Mouse (Mus musculus) heart, adult 11 months (tissue): ENCODE measurements around the gene Pih1d1.
"Not testable (repeated sequence)": the region's sequence is repeated elsewhere in the genome, so short reads cannot be mapped to it uniquely, and the experiment has no call there.

Experiments used
- DNase-seq: peaks from one replicate; pipeline ENCODE4 v3.0.0; 2022

Gene Pih1d1

GRCm38 (mm10) chr7:45169495-45169894 lies 15.4 kb downstream of the Pih1d1 start:
- no peak for DNase-seq

GRCm38 (mm10) chr7:45172974-45173373 lies 18.9 kb downstream of the Pih1d1 start:
- DNase-seq = no peak

DNA sequence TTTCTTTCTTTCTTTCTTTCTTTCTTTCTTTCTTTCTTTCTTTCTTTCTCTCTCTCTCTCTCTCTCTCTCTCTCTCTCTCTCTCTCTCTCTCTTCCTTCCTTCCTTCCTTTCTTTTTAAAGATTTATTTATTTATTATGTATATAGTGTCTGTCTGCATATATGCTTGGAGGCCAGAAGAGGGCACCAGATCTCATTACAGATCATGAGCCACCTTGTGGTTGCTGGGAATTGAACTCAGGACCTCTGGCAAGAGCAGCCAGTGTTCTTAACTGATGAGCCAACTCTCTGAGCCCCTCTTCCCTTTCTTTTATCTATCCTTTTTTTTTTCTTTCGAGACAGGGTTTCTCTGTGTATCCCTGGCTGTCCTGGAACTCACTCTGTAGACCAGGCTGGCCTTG lies 19.7 kb downstream of the Pih1d1 start:
- not testable (repeated sequence) for DNase-seq

DNA sequence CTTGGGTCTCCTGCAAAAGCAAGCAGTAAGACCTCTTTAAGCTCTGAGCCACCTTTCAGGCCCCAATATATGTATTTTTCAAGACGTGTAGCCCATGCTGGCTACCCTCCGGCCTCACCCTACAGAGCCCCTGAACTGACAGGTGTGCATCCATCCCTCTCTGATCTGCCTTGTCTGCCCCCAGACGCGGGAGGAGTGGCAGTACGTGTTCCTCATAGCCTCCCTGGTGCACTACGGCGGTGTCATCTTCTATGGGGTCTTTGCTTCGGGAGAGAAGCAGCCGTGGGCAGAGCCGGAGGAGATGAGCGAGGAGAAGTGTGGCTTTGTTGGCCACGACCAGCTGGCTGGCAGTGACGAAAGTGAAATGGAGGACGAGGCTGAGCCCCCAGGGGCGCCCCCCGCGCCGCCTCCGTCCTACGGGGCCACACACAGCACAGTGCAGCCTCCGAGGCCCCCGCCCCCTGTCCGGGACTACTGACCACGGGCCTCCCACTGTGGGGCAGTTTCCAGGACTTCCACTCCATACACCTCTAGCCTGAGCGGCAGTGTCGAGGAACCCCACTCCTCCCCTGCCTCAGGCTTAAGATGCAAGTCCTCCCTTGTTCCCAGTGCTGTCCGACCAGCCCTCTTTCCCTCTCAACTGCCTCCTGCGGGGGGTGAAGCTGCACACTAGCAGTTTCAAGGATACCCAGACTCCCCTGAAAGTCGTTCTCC lies 20.6 kb downstream of the Pih1d1 start:
- no peak for DNase-seq

DNA sequence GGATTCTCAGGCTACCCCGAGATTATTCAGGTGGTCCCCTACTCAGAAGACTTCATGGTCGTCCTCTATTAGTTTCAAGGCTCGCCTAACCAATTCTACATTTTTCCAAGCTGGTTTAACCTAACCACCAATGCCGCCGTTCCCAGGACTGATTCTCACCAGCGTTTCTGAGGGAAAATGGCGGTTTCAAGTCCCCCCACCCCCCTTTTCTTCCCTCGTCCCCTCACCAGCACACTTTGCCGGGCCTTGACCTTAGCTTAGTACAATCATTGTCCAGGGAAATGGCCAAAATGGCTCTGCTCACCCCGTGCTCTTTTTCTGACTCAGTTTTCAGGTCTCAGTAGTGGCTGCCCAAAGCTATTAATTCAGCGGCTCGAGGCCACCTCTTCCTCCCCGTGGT lies 21.3 kb downstream of the Pih1d1 start:
- no peak for DNase-seq

DNA sequence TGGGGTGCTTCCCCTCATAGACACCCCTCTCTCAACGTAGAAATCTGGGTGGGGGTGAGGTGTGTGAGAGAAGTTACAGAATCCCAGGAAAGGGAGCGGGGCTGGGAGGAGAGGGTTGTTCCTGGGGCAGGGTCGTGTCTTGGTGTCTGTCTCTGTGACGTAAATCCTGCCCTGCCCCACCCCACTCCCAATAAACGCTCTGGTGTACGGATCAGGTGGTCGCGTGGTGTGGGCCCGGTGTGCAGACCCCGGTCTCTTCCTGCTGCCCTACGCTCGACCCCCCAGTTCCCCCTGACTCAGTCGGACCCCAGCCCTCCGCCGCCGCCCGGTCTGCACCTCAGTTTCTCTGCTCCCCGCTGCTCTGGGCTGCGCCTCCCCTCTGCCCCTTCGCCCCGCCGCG lies 21.8 kb downstream of the Pih1d1 start:
- no peak for DNase-seq

- no peak for DNase-seq
Observed at GRCm38 (mm10) chr7:45176356-45176755, 22.3 kb downstream of the Pih1d1 start.

DNA sequence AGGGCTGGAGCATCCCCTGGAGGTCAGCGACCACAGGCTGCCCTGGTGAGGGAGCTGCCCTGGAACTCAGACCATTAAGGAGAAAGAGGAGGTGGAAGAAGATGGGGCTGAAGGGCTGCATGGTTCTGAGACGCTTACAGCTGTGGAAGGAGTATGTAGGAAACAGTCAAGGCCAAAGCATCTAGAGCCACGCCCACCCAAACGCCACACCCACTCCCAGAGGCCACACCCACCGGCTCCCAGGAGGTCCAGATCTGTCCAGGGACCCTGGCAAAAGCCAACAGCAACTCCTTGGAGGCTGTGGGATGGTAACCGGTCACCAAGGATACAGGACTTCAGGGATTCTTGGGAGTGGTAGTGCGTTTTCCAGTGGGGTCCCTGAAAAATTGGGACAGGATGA lies 24.4 kb downstream of the Pih1d1 start:
- no peak for DNase-seq

DNA sequence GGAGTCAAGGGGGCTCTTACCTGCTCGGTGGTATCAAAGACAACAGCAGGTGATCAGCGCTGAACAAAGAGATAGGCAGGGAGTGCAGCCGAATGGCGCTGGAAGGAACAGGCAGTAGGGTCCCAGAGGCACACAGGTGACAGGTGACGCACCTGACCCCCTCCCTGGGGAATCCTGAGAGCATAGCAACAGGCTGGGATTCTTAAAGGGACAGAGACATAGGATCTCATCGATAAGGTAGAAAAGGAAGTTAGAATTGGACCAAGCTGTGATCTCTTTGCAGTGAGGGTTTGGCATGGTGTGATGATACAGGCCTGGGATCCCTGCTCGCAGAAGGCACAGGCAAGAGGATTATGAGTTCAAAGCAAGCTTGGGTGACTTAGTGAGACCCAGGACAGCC lies 25.4 kb downstream of the Pih1d1 start, which contains the start of gene Gfy:
Gfy (minus strand) TSS at position 101 of the 400 bp plus-strand sequence.
- DNase-seq = no peak

DNA sequence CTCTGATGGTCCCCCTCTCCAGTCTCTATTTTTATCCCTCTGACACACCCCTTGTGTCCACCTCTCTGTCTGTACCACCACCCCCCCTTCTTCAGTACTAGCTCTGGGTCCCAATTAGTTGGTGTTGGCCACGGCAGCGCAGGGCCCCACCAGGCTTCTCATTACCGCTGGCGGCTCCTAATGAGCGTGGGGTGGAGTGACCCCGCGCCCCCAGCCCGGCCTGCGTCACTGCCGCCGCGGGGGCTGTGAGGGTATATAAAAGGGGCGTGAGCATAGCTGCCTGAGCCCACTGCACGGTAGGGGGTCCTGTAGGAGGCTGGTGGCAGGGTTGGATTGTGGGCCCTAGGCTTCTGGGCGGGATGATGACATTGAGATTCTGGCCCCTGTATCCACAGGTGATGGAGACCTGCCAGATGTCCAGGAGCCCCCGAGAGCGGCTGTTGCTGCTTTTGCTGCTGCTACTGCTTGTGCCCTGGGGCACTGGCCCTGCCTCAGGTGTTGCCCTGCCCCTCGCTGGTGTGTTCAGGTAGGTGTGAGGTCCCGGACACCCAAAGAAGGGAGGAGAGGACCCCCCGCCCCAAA lies 26.9 kb downstream of the Pih1d1 start, which contains the start of gene Pth2:
Pth2 (plus strand) TSS at position 100 of the 582 bp plus-strand sequence.
- DNase-seq = no peak

- no peak for DNase-seq
Observed at GRCm38 (mm10) chr7:45181540-45181939, 27.4 kb downstream of the Pih1d1 start.

DNA sequence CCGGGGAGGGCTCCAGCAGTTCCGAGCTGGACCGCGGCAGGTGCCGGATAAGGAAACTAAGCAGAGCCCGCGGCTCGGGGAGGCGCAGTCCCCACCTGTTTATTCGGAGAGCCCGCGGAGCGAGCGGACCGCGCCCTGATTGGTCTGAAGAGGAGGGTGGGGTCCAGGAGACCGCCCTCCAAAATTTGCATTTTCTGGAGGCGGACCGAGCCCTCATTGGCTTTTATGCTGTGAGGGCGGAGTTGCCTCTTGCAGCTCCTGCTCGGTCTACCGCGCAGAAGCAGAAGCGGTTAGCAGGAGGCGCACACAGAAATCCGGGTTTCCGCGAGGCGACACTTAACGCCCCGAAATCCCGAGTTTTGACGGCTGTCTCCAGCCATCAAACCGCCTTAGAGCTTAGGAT lies 28.1 kb downstream of the Pih1d1 start:
- peak; percentile 99 for DNase-seq

GRCm38 (mm10) chr7:45182606-45183005 lies 28.5 kb downstream of the Pih1d1 start:
- DNase-seq = no peak

DNA sequence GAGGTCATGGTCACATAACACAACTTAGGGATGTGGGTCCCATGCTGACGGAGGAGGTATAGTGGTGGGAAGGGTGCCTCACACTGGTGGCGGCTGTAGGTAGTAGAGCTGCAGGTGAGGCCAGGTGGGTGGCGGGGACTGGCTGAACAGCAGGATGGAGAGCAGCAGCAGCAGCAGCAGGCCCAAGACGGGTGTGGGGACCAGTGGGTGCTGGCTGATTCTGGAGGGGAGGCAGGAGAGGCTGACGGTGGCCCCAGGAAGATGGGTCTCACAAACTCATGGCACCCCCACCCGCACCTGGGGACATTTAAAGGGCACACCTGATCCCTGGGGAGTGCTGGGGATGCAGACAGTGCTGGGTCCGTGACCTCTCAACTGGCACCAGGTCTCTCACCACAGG lies 29.6 kb downstream of the Pih1d1 start:
- no peak for DNase-seq

GRCm38 (mm10) chr7:45185921-45186320 lies 31.8 kb downstream of the Pih1d1 start:
- DNase-seq = no peak

DNA sequence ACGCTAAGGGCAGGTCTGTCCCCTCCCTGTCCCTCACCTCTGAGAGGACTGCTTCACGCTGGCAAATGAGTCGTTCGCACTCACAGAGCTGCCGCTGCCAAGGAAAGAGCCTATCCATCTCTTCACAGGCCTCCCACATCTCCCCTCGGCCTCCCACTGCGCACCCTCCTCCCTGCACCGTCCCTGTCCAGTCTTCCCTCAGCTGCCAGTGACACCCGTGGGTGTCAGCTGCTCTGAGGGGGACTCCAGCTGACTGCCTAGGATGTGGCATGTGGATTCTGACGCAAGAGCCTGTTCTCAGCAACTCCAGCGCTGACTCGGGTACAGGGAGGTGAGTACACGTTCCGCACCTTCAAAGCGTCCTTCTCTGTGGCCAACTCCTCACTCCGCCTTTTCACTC lies 35.5 kb downstream of the Pih1d1 start:
- DNase-seq = no peak

DNA sequence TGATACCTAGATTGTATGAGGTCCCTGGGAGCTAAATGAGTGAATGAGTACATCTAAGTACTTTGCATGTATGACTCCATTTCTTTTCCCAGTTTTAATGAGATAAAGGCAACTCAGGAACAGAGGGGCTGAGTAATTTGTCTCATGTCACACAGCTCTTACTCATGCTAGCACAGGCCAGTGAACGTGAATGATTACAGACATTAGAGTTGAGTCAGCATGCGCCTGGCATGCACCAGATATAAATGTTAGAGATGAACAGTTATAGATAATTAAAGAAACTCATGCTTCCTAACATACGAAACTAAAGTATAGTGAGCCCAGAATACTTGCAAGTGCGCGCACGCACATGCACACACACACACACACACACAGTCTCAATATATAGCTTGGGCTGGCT lies 36.1 kb downstream of the Pih1d1 start:
- DNase-seq = no peak

- no peak for DNase-seq
Observed at GRCm38 (mm10) chr7:45191161-45191560, 37.1 kb downstream of the Pih1d1 start.

DNA sequence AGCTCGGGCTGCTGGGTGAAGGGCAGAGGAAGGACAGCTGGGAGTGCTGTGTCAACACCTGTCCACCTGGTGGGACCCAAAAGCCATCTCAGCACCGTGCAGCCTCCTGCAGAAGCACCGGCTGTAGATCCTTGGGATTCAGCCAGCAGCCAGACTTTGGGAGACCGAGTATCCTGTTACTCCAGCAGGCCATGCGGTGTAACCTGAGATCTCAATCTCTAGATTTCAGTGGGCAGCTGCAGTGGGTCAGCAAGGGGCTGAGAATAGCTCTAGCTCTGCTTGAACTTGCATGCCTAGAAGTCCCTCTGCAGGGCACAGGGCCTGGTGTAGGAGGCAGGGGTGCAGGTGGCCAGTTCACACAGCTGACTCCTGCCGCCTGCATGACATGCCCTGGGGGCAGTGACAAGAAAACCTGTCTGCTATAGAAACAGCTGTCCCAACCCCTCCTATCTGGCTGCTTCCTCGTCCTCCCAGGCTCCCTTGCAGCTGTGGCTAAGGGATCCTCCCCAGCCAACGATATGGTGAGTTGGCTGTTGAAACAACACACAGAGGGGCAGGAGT lies 37.8 kb downstream of the Pih1d1 start:
- no peak for DNase-seq

DNA sequence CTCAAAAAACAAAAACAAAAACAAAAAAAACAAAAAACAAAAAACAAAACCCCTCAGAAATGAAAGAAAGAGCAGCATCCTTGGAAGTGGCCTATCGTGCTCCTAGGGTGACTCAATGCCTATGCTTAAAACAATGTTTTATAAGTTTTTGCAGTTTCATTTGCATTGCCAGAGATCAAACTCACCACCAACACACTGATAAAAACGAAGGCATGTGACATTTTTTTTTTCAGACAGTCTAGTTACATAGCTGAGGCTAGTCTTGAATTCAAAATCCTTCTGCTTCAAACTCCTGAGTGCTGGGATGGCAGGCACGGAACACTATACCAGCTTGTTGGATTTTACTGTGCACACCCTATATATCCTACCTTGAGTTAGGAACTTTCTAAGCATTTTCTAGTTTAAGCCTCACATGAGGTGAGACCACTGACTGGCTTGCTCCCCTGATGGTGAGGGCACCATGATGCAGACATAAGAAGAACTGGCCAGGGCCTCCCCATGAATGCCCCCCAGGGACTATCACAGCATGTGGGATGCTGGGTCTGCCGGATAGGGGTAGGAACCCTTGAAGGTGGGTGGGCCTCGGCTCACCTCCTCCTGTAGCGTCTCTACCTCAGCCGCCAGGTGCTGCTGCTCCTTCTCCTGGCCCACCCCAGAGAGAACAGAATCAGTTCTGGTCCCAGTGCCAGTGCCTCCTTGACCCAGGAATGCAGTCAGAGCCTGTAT lies 38.6 kb downstream of the Pih1d1 start:
- DNase-seq = no peak

GRCm38 (mm10) chr7:45193406-45193805 lies 39.3 kb downstream of the Pih1d1 start:
- DNase-seq = no peak

- DNase-seq = no peak
Observed at GRCm38 (mm10) chr7:45193871-45194785, 40.0 kb downstream of the Pih1d1 start.
